Mouse (Mus musculus) heart, postnatal 4 days (tissue): ENCODE results near the gene Hpse2. TPM values are rescaled to one million over a fixed set of nuclear protein-coding genes. Genes with fewer than 3 reads are reported as not detected.
A peak's percentile ranks its signal among the peaks of the same experiment; 100 is the strongest.

Experiments
- DNase-seq: peaks from one replicate; pipeline ENCODE4 v3.0.0; 2021
- total RNA-seq, 2 experiments: library from RNA; stranded (reverse); gene quantifications; 2 replicates each; pipeline ENCODE4 v1.2.3; 2021

Gene Hpse2
- total RNA-seq, 2 experiments from 2014 or later = 0.71 to 1.4 TPM

- DNase-seq = no peak
Measured at GRCm38 (mm10) chr19:42948114-42948636, 440.0 kb downstream of the Hpse2 start.

GRCm38 (mm10) chr19:42937544-42937943 is 450.6 kb downstream of the Hpse2 start:
- DNase-seq = peak; percentile 18

GRCm38 (mm10) chr19:42936661-42937193 is 451.4 kb downstream of the Hpse2 start:
- DNase-seq = no peak

GRCm38 (mm10) chr19:42929702-42930101 is 458.5 kb downstream of the Hpse2 start:
- no peak for DNase-seq

- DNase-seq = no peak
Measured at GRCm38 (mm10) chr19:42928271-42928670, 459.9 kb downstream of the Hpse2 start.

- peak; percentile 17 for DNase-seq
Measured at GRCm38 (mm10) chr19:42922610-42923009, 465.5 kb downstream of the Hpse2 start.

GRCm38 (mm10) chr19:42913703-42914102 is 474.5 kb downstream of the Hpse2 start:
- DNase-seq = no peak

GRCm38 (mm10) chr19:42909719-42910118 is 478.4 kb downstream of the Hpse2 start:
- no peak for DNase-seq

- no peak for DNase-seq
Measured at GRCm38 (mm10) chr19:42908553-42908952, 479.6 kb downstream of the Hpse2 start.

GRCm38 (mm10) chr19:42906328-42906727 is 481.8 kb downstream of the Hpse2 start:
- DNase-seq = no peak

- DNase-seq = no peak
Measured at GRCm38 (mm10) chr19:42904726-42905125, 483.4 kb downstream of the Hpse2 start.

GRCm38 (mm10) chr19:42904240-42904639 is 483.9 kb downstream of the Hpse2 start:
- DNase-seq = no peak

GRCm38 (mm10) chr19:42903840-42904239 is 484.3 kb downstream of the Hpse2 start:
- DNase-seq = no peak

- no peak for DNase-seq
Measured at GRCm38 (mm10) chr19:42902410-42903021, 485.6 kb downstream of the Hpse2 start.

- DNase-seq = no peak
Measured at GRCm38 (mm10) chr19:42891599-42891998, 496.6 kb downstream of the Hpse2 start.

- DNase-seq = no peak
Measured at GRCm38 (mm10) chr19:42877653-42878052, 510.5 kb downstream of the Hpse2 start.

- DNase-seq = no peak
Measured at GRCm38 (mm10) chr19:42876563-42876962, 511.6 kb downstream of the Hpse2 start.

GRCm38 (mm10) chr19:42869663-42870530 is 518.3 kb downstream of the Hpse2 start:
- DNase-seq = no peak

GRCm38 (mm10) chr19:42868958-42869662 is 519.0 kb downstream of the Hpse2 start:
- DNase-seq = peak; percentile 58

GRCm38 (mm10) chr19:42863013-42863412 is 525.1 kb downstream of the Hpse2 start:
- no peak for DNase-seq

GRCm38 (mm10) chr19:42857096-42857495 is 531.1 kb downstream of the Hpse2 start:
- DNase-seq = no peak

- no peak for DNase-seq
Measured at GRCm38 (mm10) chr19:42855649-42856048, 532.5 kb downstream of the Hpse2 start.

GRCm38 (mm10) chr19:42850444-42850843 is 537.7 kb downstream of the Hpse2 start:
- DNase-seq = no peak
